Mouse (Mus musculus): ENCODE results near the gene Nynrin. TPM values are rescaled to one million over a fixed set of nuclear protein-coding genes. Genes with fewer than 3 reads are reported as not detected.
A peak's percentile ranks its signal among the peaks of the same experiment; 100 is the strongest.

Gene Nynrin
- total and polyA plus RNA-seq, 2 experiments from 2014 or later: 7.2 to 42.0 TPM

DNA sequence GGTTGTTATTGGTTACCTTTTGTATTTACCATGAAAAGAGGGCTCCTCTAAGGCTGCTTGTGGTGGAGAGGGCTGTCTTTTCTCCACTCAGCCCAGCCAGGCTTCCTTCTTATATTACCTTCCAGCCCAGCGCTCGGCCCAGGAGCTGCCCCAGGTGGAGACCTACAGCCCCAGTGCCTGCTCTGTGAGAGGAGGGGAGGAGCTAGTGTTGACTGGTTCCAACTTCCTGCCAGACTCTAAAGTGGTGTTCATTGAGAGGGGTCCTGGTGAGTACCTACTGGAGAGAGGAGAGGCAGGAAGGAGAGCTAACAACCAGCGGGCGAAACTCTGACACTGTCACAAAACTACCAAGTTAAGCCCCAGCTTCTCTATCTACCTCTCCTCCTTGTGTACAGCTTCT lies 23.5 kb upstream of the Nynrin start:
- TF ChIP-seq CTCF (IDR thresholded peaks at IDR 0.05): no peak

DNA sequence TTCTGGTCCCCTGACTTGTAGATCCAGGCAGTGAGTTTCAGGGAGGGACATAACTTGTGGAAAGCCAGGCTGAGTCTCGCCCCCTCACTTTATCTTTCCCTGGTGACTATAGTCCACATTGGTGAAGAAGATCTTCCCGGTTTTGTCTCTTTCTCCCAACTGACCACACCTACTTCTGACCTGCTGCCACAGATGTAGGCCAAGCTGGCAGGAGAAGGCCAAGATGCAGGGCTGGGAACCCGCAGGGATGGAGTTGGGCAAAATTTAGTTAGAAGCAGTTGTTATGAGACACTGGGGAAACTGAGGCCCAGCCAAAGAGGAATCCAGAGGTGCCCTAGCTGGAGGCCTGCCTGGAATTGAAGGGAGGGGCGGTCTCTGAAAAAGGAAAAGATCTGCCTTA lies 20.7 kb upstream of the Nynrin start:
- no peak for DNase-seq (ENCODE audit: low spot score)
- TF ChIP-seq CTCF (IDR thresholded peaks at IDR 0.05): no peak
- Histone ChIP-seq H3K27me3 (ENCODE audit: insufficient read depth, low read length) (no peaks in the 10 kb centered on the region), H3K9me3 (ENCODE audit: low read length) (no peaks in the 10 kb centered on the region), H3K9ac (replicated peaks; ENCODE audit: low read length, poor library complexity, severe bottlenecking) (no peak overlapping the region), H3K4me2 (ENCODE audit: low read depth, low read length, poor library complexity, severe bottlenecking) (no peak overlapping the region), H3K4me1 (ENCODE audit: insufficient read depth, low read length) (no peaks in the 10 kb centered on the region), H3K36me3 (ENCODE audit: insufficient read depth, low read length) (no peaks in the 10 kb centered on the region), H3K27ac (ENCODE audit: low read depth, low read length) (no peak overlapping the region), H3K4me3 (ENCODE audit: low read depth, low read length) (no peak overlapping the region)
- ATAC-seq (ENCODE audit: low FRiP score): no peak
- WGBS: 88% methylated on average over 4 of the region's 4 CpGs

More for the DNA sequence above, 23.5 kb upstream of the Nynrin start:
- Histone ChIP-seq H3K4me3 (ENCODE audit: low read depth, low read length) (no peak overlapping the region), H3K9me3 (ENCODE audit: low read length) (no peaks in the 10 kb centered on the region), H3K27me3 (ENCODE audit: insufficient read depth, low read length) (peaks cover 6% of the 10 kb centered on the region; the same call in 1 of the 2 replicates), H3K27ac (ENCODE audit: low read depth, low read length) (no peak overlapping the region), H3K4me2 (ENCODE audit: low read depth, low read length, poor library complexity, severe bottlenecking) (no peak overlapping the region), H3K36me3 (ENCODE audit: insufficient read depth, low read length) (no peaks in the 10 kb centered on the region), H3K9ac (replicated peaks; ENCODE audit: low read length, poor library complexity, severe bottlenecking) (no peak overlapping the region), H3K4me1 (ENCODE audit: insufficient read depth, low read length) (peaks cover 8% of the 10 kb centered on the region; the same call in 1 of the 2 replicates)
- ATAC-seq (ENCODE audit: low FRiP score): no peak
- DNase-seq (ENCODE audit: low spot score): no peak
- WGBS: 87% methylated on average over 4 of the region's 4 CpGs

DNA sequence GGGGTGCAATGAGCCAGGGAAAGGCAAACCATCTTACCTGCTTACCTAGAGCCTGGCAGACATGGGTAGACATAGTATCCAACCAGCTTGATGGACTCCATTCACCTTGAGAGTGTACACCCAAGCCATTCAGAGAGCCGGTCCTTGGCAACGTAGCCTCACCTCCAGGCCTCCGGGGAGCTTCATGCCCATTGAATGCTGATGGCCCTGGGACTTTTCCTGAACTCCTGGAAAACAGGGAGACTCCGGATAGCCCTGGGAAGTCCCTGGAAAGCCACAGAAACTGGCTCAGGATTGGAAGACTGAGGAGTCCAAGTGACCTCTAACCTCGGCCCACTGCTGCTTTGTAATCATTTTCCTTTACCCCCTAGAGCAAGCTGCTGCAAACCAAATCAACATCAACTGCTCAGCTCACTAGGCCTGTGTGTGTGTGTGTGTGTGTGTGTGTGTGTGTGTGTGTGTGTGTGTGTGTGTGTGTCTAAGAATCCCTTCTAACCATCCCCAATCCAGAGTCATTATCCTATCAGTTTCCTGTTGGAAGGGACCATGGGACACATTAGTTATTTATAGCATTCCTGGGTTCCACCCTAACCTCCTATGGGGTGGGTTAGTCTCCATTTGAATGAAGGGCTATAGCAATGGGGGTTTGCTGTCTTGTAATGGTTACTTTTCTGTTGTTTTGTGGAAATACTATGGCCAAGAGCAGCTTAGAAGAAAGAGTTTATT lies 18.8 kb upstream of the Nynrin start:
- no peaks in the 10 kb centered on the region for H3K4me1 ChIP-seq (ENCODE audit: insufficient read depth, low read length)
- 69% methylated on average over 5 of the region's 5 CpGs for WGBS
- no peak overlapping the region for H3K4me2 ChIP-seq (ENCODE audit: low read depth, low read length, poor library complexity, severe bottlenecking)
- H3K27ac ChIP-seq (ENCODE audit: low read depth, low read length): no peak overlapping the region
- no peaks in the 10 kb centered on the region for H3K9me3 ChIP-seq (ENCODE audit: low read length)
- H3K27me3 ChIP-seq (ENCODE audit: insufficient read depth, low read length): no peaks in the 10 kb centered on the region
- ATAC-seq (ENCODE audit: low FRiP score) (no peak), DNase-seq (ENCODE audit: low spot score) (no peak)
- H3K36me3 ChIP-seq (ENCODE audit: insufficient read depth, low read length): no peaks in the 10 kb centered on the region
- H3K9ac ChIP-seq (replicated peaks; ENCODE audit: low read length, poor library complexity, severe bottlenecking): no peak overlapping the region
- no peak for TF ChIP-seq CTCF (IDR thresholded peaks at IDR 0.05)
- H3K4me3 ChIP-seq (ENCODE audit: low read depth, low read length): no peak overlapping the region

DNA sequence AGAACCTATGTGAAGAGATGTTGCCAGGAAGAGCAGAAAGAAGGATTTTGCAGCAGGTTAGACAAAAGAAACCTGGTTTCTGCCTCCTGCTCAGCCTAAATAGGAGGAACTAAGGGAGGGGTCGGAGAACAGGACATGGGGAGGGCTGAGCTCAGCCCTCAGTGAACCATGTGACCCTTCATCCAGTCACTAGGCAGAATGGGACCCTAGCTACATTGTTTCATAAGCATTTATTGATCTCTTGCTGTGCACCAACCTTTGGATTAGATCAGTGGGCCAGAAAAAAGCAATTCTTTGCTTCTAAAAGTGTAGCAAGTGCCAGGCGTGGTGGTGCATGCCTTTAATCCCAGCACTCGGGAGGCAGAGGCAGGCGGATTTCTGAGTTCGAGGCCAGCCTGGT lies 15.5 kb upstream of the Nynrin start:
- H3K27me3 ChIP-seq (ENCODE audit: insufficient read depth, low read length): no peaks in the 10 kb centered on the region
- H3K27ac ChIP-seq (ENCODE audit: low read depth, low read length): no peak overlapping the region
- DNase-seq (ENCODE audit: low spot score) (no peak), ATAC-seq (ENCODE audit: low FRiP score) (no peak)
- H3K9me3 ChIP-seq (ENCODE audit: low read length): no peaks in the 10 kb centered on the region
- TF ChIP-seq CTCF (IDR thresholded peaks at IDR 0.05): no peak
- H3K4me2 ChIP-seq (ENCODE audit: low read depth, low read length, poor library complexity, severe bottlenecking): no peak overlapping the region
- no peaks in the 10 kb centered on the region for H3K4me1 ChIP-seq (ENCODE audit: insufficient read depth, low read length)
- H3K4me3 ChIP-seq (ENCODE audit: low read depth, low read length): no peak overlapping the region
- WGBS: 90% methylated on average over 5 of the region's 5 CpGs
- H3K36me3 ChIP-seq (ENCODE audit: insufficient read depth, low read length): no peaks in the 10 kb centered on the region
- no peak overlapping the region for H3K9ac ChIP-seq (replicated peaks; ENCODE audit: low read length, poor library complexity, severe bottlenecking)

DNA sequence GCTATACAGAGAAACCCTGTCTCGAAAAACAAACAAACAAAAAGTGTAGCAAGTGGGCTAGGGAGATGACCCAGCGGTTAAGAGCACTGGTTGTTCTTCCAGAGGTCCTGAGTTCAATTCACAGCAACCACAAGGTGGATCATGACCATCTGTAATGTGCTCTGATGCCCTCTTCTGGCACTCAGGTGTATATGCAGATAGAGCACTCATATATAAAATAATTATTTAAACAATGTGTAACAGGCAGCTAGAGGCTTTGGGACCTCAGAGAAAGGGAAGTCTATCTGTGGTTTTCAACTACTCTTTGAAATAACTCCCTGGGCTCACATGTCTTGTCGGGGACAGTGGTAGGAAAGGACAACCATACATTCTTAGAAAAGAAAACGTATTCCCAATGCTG lies 15.1 kb upstream of the Nynrin start:
- WGBS: 91% methylated on average over 4 of the region's 4 CpGs
- no peak for ATAC-seq (ENCODE audit: low FRiP score)
- Histone ChIP-seq H3K27ac (ENCODE audit: low read depth, low read length) (no peak overlapping the region), H3K36me3 (ENCODE audit: insufficient read depth, low read length) (no peaks in the 10 kb centered on the region), H3K9me3 (ENCODE audit: low read length) (no peaks in the 10 kb centered on the region), H3K4me3 (ENCODE audit: low read depth, low read length) (no peak overlapping the region), H3K27me3 (ENCODE audit: insufficient read depth, low read length) (no peaks in the 10 kb centered on the region), H3K4me1 (ENCODE audit: insufficient read depth, low read length) (no peaks in the 10 kb centered on the region), H3K9ac (replicated peaks; ENCODE audit: low read length, poor library complexity, severe bottlenecking) (no peak overlapping the region), H3K4me2 (ENCODE audit: low read depth, low read length, poor library complexity, severe bottlenecking) (no peak overlapping the region)
- DNase-seq (ENCODE audit: low spot score): no peak
- TF ChIP-seq CTCF (IDR thresholded peaks at IDR 0.05): peak; percentile 44

DNA sequence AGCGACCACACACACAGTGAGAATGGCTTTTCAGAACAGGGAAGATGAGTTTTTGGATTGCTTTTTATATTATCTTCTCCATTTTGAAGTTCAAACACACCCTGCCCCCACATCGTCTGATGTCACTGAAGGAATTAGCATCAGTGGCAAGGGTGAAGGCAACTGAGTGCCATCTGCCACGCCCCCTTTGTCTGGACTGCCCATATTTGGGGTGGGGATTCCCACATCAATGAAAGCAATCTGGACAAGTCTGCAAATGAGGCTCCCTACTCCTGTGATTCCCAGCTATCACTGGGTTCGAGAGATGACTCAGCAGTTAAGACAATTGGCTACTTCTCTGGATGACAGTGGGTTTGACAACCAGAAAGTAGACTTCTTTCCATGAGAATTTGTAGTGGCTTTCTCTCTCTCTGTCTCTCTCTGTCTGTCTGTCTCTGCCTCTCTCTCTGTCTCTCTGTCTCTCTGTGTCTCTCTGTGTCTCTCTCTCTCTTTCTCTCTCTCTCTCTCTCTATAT lies 12.9 kb upstream of the Nynrin start:
- no peaks in the 10 kb centered on the region for H3K36me3 ChIP-seq (ENCODE audit: insufficient read depth, low read length)
- DNase-seq (ENCODE audit: low spot score) (no peak), ATAC-seq (ENCODE audit: low FRiP score) (no peak)
- WGBS: 70% methylated on average over 4 of the region's 4 CpGs
- H3K9me3 ChIP-seq (ENCODE audit: low read length): no peaks in the 10 kb centered on the region
- no peak for TF ChIP-seq CTCF (IDR thresholded peaks at IDR 0.05)
- H3K4me1 ChIP-seq (ENCODE audit: insufficient read depth, low read length): no peaks in the 10 kb centered on the region
- no peak overlapping the region for H3K4me2 ChIP-seq (ENCODE audit: low read depth, low read length, poor library complexity, severe bottlenecking)
- H3K27me3 ChIP-seq (ENCODE audit: insufficient read depth, low read length): no peaks in the 10 kb centered on the region
- no peak overlapping the region for H3K9ac ChIP-seq (replicated peaks; ENCODE audit: low read length, poor library complexity, severe bottlenecking)
- H3K4me3 ChIP-seq (ENCODE audit: low read depth, low read length): no peak overlapping the region
- no peak overlapping the region for H3K27ac ChIP-seq (ENCODE audit: low read depth, low read length)

Data from midbrain, postnatal 0 days (tissue).